Mouse (Mus musculus) forebrain, embryonic 12.5 days (tissue): ENCODE data around the gene Lcn5. TPM values are rescaled to one million over a fixed set of nuclear protein-coding genes. Genes with fewer than 3 reads are reported as not detected.

ENCODE experiments used
- ATAC-seq: fragments of 200-750 bp; cut with Nextera tagmentation; 2 replicates; pipeline ENCODE4 v1.8.0; 2017; ENCODE audit warnings: moderate TSS enrichment; ENCODE audit not compliant: low FRiP score
- H3K27ac ChIP-seq: fragments of 300-500 bp; sonication (generic); 2 replicates; pipeline ENCODE4 v1.5.1; 2016; ENCODE audit warnings: mild to moderate bottlenecking
- H3K27me3 ChIP-seq: fragments of 300-500 bp; sonication (generic); 2 replicates; pipeline ENCODE4 v1.6.1; 2016; ENCODE audit warnings: mild to moderate bottlenecking
- H3K36me3 ChIP-seq: fragments of 300-500 bp; sonication (generic); replicated peaks from 2 replicates; pipeline ENCODE4 v1.6.1; 2016; ENCODE audit warnings: mild to moderate bottlenecking
- H3K4me1 ChIP-seq: fragments of 300-500 bp; sonication (generic); 2 replicates; pipeline ENCODE4 v1.6.1; 2016
- H3K4me2 ChIP-seq: fragments of 300-500 bp; sonication (generic); 2 replicates; pipeline ENCODE4 v1.6.1; 2016; ENCODE audit warnings: mild to moderate bottlenecking, moderate library complexity
- H3K4me3 ChIP-seq: fragments of 300-500 bp; sonication (generic); replicated peaks from 2 replicates; pipeline ENCODE4 v1.5.1; 2016; ENCODE audit warnings: mild to moderate bottlenecking
- H3K9ac ChIP-seq: fragments of 300-500 bp; sonication (generic); 2 replicates; pipeline ENCODE4 v1.6.1; 2016; ENCODE audit warnings: mild to moderate bottlenecking
- H3K9me3 ChIP-seq: fragments of 300-500 bp; sonication (generic); 2 replicates; pipeline ENCODE4 v1.6.1; 2016
- WGBS: fragments of 180-500 bp; shearing (Covaris S2); methylation state at CpG from one replicate; pipeline ENCODE4 v1.1.7; 2016; 5-methylcytosine and 5-hydroxymethylcytosine counted together
- polyA plus RNA-seq: library from polyadenylated mRNA; unstranded; fragments of >200 nt; fragmentation: Nextera tagmentation; extraction: Ambion mirVana; gene quantifications from 2 replicates; pipeline ENCODE4 v1.2.1, GENCODE M21; 2016

The Lcn5 gene
- polyA plus RNA-seq: not detected in 2 replicates

DNA sequence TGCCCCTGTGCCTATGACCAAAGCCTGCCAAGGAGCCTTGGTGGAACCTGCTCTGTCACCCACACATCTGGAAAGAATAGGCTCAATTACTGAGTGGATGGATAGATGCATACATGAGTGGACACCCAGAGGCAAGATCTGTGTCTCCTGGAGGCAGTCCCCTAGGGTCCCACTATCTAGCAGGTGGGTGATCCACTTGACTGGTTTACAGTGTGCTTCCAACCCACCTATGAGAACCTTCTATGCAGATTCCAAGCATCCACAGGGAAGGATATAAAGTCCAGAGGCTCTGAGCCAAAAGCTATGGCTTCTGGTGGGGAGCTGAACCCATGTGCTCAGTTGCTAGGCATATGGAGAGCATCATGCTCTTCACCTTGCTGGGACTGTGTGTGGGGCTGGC lies at the start of gene Lcn5:
Lcn5 (plus strand) TSS at position 301 of the 400 bp plus-strand sequence.
- no peak within 1 kb of the TSS for H3K9ac ChIP-seq
- H3K27ac ChIP-seq: no peak within 1 kb of the TSS
- no peaks in the 10 kb centered on the region for H3K36me3 ChIP-seq
- no peak within 1 kb of the TSS for H3K4me2 ChIP-seq
- H3K27me3 ChIP-seq: no peaks in the 10 kb centered on the region; the same call in 1 of the 2 replicates
- no peaks in the 10 kb centered on the region for H3K4me1 ChIP-seq
- H3K9me3 ChIP-seq: no peaks in the 10 kb centered on the region
- no peak within 1 kb of the TSS for H3K4me3 ChIP-seq
- no peak for ATAC-seq

DNA sequence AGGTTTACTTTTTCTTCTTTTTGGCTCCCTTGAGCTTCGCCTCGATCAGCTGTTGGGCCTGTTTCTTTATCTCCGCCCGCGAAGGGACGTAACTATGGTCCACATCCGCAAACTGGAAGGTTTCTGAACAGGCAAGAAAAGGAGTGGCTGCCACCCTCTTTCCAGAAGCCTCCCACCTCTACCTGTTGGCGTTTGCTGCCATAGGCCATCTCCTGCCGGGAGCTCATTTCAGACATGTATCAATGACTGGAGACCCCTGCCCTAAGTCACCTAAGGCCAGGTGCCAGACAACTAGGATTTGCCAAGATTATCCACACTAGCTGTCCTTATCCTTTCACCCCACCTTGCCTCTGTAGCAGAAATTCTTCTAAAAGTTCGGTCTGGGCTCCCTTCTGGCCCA lies 49.1 kb upstream of the Lcn5 start:
- H3K9ac ChIP-seq: no peak overlapping the region; the same call in 1 of the 2 replicates
- no peaks in the 10 kb centered on the region for H3K9me3 ChIP-seq
- WGBS: 76% methylated on average over 10 of the region's 10 CpGs
- H3K4me2 ChIP-seq: peak overlapping the region; percentile 73
- no peaks in the 10 kb centered on the region for H3K36me3 ChIP-seq
- peak; percentile 9; the same call in 1 of the 2 replicates for ATAC-seq
- peaks cover 21% of the 10 kb centered on the region; the same call in 1 of the 2 replicates for H3K27me3 ChIP-seq
- H3K4me3 ChIP-seq: peak overlapping the region; percentile 98
- H3K27ac ChIP-seq: peak overlapping the region; percentile 91; the same call in 1 of the 2 replicates
- H3K4me1 ChIP-seq: peaks cover 20% of the 10 kb centered on the region

DNA sequence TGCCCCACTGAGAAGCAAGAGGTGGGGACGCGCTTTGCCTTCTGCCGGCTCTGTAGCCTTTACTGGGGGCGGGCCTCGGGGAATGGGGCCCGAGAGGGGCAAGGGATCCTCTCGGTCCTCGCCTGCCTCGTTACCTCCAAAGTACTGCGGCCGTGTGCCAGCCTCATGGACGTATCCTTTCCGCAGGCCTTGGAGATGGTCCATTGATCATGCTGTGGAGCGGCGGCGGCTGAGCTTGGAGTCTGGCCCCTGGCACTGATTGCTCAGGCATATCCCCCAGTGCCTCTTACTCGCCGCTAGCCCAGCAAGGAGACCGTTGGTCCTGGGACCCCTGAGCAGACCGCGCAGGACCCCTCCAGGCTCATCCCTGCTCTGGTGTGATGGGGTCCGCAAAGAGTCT lies 41.4 kb upstream of the Lcn5 start:
- ATAC-seq: no peak
- 0 out of 2 replicates have a peak overlapping the region, but pooled peaks have one; percentile 13 for H3K4me2 ChIP-seq

DNA sequence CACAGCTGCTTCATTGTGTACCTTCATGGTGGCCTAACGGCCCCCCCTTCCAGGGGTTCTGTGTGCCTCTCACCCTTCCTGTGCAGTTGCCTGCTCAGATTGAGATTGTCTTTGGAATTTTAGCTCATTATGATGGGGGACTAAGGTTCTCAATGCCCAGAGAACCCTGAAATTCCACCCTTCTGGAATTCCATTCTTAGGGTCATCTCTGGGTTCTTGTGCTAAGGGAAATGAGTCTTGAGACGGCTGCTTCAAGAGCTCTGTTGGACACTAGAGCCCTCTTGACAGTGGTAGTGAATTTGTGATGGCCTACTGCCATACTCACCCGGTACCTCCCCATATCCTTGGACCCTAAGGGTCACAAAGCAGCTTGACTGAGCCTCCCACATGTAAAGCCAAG lies 40.2 kb upstream of the Lcn5 start, which contains the start of gene Ccdc183:
Ccdc183 (minus strand) TSS at position 101 of the 400 bp plus-strand sequence.
- WGBS: 90% methylated on average over 3 of the region's 3 CpGs
- Histone ChIP-seq H3K27me3 (peaks cover 54% of the 10 kb centered on the region), H3K9me3 (no peaks in the 10 kb centered on the region), H3K27ac (no peak within 1 kb of the TSS), H3K9ac (no peak within 1 kb of the TSS), H3K4me3 (no peak within 1 kb of the TSS), H3K4me1 (peaks cover 14% of the 10 kb centered on the region; the same call in 1 of the 2 replicates), H3K4me2 (no peak within 1 kb of the TSS), H3K36me3 (no peaks in the 10 kb centered on the region)
- no peak for ATAC-seq

More for the DNA sequence above, 41.4 kb upstream of the Lcn5 start:
- Histone ChIP-seq H3K4me3 (no peak overlapping the region), H3K4me1 (peaks cover 8% of the 10 kb centered on the region; the same call in 1 of the 2 replicates), H3K27me3 (peaks cover 54% of the 10 kb centered on the region), H3K9me3 (no peaks in the 10 kb centered on the region), H3K27ac (no peak overlapping the region), H3K36me3 (no peaks in the 10 kb centered on the region), H3K9ac (no peak overlapping the region)
- 28% methylated on average over 22 of the region's 22 CpGs for WGBS

DNA sequence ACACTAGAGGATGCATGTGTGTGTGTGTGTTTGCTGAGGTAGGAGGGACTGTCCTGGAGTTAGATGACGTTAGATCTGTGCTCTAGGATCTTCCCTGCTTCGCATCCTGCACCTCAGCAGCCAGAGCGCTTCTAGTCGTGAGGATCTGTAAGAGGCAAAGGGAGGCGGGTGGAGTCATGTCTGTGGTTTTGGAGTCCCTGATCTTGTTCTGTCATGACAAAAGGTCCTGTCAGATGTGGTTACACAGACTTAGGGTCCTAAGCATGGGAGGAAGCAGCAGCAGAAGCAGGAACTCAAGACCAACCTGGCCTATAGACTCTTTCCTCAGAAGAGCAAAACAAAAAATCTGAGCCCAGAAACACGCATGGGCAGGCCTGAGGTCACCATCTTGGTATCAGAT lies 37.4 kb upstream of the Lcn5 start:
- Histone ChIP-seq H3K27ac (no peak overlapping the region), H3K4me3 (no peak overlapping the region), H3K4me1 (peaks cover 14% of the 10 kb centered on the region; the same call in 1 of the 2 replicates), H3K36me3 (no peaks in the 10 kb centered on the region), H3K9me3 (no peaks in the 10 kb centered on the region), H3K27me3 (peaks cover 45% of the 10 kb centered on the region), H3K9ac (no peak overlapping the region), H3K4me2 (no peak overlapping the region)
- ATAC-seq: no peak
- 80% methylated on average over 6 of the region's 6 CpGs for WGBS

DNA sequence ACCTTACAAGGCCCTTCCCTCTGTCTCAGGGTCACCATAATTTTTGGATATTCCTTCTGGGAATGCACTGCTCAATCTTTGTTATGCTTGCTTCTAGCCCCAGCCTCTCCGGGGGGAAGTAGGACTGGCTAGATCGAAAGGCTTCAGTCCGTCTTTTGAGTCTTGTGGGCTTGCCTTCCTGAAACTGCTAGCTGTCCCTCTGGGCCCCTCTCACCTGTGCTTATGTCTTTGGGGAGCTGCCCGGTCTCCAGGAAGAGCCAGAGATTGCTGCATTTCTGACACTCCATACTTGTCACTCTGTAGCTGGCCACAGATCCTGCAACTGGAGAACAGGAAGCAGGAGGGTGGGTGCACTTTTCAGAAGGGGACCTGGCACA lies 36.9 kb upstream of the Lcn5 start:
- no peak overlapping the region for H3K4me3 ChIP-seq
- WGBS: 93% methylated on average over 4 of the region's 4 CpGs
- H3K27ac ChIP-seq: no peak overlapping the region
- ATAC-seq: no peak
- H3K9me3 ChIP-seq: no peaks in the 10 kb centered on the region
- H3K4me2 ChIP-seq: peak overlapping the region; percentile 69
- peaks cover 41% of the 10 kb centered on the region for H3K27me3 ChIP-seq
- peaks cover 14% of the 10 kb centered on the region; the same call in 1 of the 2 replicates for H3K4me1 ChIP-seq
- no peak overlapping the region for H3K9ac ChIP-seq
- no peaks in the 10 kb centered on the region for H3K36me3 ChIP-seq

DNA sequence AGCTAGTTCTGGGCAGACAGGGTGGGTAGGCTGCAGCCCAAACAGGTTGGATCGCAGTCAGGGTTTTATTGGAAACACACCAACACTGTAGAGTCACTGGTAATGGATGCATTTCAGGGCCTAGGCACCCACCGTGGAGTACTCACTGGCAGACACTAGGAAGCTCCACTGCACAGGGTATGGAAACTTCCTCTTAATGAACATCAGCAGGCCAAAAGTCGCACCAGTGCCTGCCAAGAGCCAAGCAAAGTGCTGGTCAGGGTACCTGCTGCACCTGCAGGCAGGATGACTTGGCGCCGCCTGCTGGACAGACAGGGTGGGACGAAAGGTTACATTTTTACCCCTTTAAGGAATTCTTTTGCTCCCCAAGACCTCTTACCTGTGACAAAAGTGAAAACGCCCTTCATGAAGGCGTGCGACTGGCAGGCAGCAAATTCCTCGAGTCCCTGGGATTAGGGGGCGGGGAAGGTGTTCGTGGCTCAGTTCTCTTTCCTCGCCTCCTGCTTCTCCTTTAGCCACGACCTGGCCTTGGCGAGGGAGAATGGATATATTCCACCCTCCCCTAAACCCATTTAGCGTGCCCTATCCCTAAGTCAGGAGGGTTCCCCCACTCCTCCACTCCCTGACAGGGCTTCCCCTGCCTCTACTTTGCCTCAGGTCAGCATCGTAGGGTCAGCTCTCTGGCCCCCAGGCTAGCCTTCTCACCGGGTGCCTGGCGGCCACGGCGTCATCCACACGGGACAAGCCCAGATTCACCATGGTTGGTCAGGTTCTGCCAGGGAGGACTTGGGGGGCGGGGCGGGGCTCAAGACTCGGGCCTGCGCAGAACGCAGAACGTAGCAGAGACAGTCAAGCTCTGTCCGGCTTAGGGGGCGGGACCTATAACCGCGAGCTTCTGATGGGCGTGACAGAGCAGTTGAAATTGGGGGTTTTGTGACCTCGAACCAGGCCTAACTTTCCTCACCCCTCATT lies 36.2 kb upstream of the Lcn5 start, which contains the start of gene Tmem141:
Tmem141 (minus strand) TSS at position 777 of the 972 bp plus-strand sequence.
- ATAC-seq: peak; percentile 89
- H3K9me3 ChIP-seq: no peaks in the 10 kb centered on the region
- H3K27me3 ChIP-seq: peaks cover 34% of the 10 kb centered on the region
- H3K4me2 ChIP-seq: peak within 1 kb of the TSS; percentile 69
- H3K36me3 ChIP-seq: no peaks in the 10 kb centered on the region
- H3K4me1 ChIP-seq: peaks cover 10% of the 10 kb centered on the region; the same call in 1 of the 2 replicates
- H3K27ac ChIP-seq: no peak within 1 kb of the TSS
- WGBS: 8% methylated on average over 34 of the region's 34 CpGs
- peak within 1 kb of the TSS; percentile 48; the same call in 1 of the 2 replicates for H3K9ac ChIP-seq
- H3K4me3 ChIP-seq: peak within 1 kb of the TSS; percentile 41

DNA sequence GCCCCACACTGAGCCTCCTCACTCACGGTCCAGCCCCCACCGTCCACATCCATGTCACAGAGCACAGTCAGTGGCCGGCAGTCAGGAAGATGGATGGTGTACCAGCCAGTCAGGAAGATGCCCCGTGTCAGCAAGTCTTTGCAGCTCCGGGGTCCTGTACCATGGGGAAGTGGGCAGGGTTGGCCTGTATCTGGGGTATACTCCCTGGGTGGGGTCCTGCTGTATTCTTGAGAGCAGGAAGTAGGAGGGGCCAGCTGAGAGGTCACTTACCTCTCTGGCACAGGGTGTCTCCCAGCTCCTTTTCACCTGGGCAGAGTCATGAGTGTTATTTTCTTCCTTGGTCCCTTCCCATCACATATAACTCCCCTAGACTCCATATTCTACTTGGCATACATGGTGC lies 31.8 kb upstream of the Lcn5 start:
- no peaks in the 10 kb centered on the region for H3K36me3 ChIP-seq
- no peak for ATAC-seq
- peaks cover 7% of the 10 kb centered on the region; the same call in 1 of the 2 replicates for H3K4me1 ChIP-seq
- no peak overlapping the region for H3K4me2 ChIP-seq
- H3K4me3 ChIP-seq: no peak overlapping the region
- H3K27me3 ChIP-seq: peaks cover 9% of the 10 kb centered on the region; the same call in 1 of the 2 replicates
- no peak overlapping the region for H3K27ac ChIP-seq
- 86% methylated on average over 5 of the region's 5 CpGs for WGBS
- no peaks in the 10 kb centered on the region for H3K9me3 ChIP-seq
- no peak overlapping the region for H3K9ac ChIP-seq

DNA sequence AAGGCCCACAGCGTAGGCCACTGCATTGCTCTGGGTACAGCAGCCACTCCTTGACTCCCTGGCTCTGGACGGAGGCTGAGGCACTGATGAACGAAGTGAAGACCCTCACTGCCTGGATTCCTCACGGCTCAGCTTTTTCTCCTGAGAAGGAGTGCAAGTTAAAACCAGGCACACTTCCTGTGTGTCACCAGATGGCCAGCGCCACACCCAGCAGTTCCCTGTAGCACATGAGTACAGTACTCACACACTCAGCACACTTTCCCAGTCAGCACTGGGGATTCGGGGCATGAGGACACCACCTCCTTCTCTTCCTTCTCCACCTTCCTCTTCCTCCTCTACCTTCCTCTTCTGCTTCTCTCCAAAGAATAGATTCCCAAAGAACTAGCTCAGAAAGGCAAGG lies 29.9 kb upstream of the Lcn5 start, which contains the start of gene Fcna:
Fcna (minus strand) TSS at position 220 of the 400 bp plus-strand sequence.
- Histone ChIP-seq H3K4me2 (no peak within 1 kb of the TSS), H3K4me3 (no peak within 1 kb of the TSS), H3K27ac (no peak within 1 kb of the TSS), H3K27me3 (peaks cover 9% of the 10 kb centered on the region; the same call in 1 of the 2 replicates), H3K9ac (no peak within 1 kb of the TSS), H3K36me3 (no peaks in the 10 kb centered on the region), H3K4me1 (no peaks in the 10 kb centered on the region), H3K9me3 (no peaks in the 10 kb centered on the region)
- no peak for ATAC-seq
- 86% methylated on average over 6 of the region's 6 CpGs for WGBS

DNA sequence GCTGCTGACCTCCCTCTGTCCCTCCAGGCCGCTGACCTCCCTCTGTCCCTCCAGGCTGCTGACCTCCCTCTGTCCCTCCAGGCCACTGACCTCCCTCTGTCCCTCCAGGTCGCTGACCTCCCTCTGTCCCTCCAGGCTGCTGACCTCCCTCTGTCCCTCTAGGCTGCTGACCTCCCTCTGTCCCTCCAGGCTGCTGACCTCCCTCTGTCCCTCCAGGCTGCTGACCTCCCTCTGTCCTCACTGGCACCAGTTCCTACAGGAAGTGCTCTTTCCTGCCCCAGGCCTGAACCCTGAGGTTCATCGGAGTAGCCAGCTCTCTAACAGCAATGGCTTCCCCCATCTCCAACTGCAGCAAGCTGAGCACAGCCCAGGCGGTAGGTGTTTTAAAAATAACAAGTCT lies 29.0 kb upstream of the Lcn5 start:
- H3K4me3 ChIP-seq: no peak overlapping the region
- no peak overlapping the region for H3K4me2 ChIP-seq
- ATAC-seq: no peak
- no peaks in the 10 kb centered on the region for H3K4me1 ChIP-seq
- WGBS: 54% methylated on average over 4 of the region's 4 CpGs
- H3K36me3 ChIP-seq: no peaks in the 10 kb centered on the region
- no peaks in the 10 kb centered on the region for H3K9me3 ChIP-seq
- peaks cover 6% of the 10 kb centered on the region; the same call in 1 of the 2 replicates for H3K27me3 ChIP-seq
- H3K9ac ChIP-seq: no peak overlapping the region
- H3K27ac ChIP-seq: no peak overlapping the region

DNA sequence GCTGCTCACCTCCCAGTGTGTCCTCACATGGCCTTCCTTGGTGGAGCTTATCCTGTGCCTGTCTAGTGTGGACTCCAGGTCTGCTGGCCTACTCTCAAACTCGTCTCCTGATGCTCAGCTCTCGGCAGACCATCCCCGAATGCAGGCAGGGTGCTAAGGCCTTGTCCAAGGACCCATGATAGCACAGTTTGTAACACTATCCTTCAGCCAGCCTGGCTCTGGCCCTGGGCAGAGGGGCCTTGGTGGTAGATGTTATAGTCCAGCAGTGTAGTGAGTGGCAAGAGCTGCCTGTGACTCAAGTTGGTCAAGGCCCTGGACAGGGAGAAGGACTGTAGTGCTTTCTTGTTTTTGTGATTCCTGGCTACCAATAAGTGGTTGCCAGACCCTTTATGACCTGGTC lies 24.1 kb upstream of the Lcn5 start:
- no peak for ATAC-seq
- H3K9me3 ChIP-seq: no peaks in the 10 kb centered on the region
- no peak overlapping the region for H3K9ac ChIP-seq
- H3K4me3 ChIP-seq: no peak overlapping the region
- WGBS: 93% methylated on average over 3 of the region's 3 CpGs
- no peaks in the 10 kb centered on the region for H3K36me3 ChIP-seq
- no peak overlapping the region for H3K4me2 ChIP-seq
- no peak overlapping the region for H3K27ac ChIP-seq
- no peaks in the 10 kb centered on the region for H3K27me3 ChIP-seq
- no peaks in the 10 kb centered on the region for H3K4me1 ChIP-seq

DNA sequence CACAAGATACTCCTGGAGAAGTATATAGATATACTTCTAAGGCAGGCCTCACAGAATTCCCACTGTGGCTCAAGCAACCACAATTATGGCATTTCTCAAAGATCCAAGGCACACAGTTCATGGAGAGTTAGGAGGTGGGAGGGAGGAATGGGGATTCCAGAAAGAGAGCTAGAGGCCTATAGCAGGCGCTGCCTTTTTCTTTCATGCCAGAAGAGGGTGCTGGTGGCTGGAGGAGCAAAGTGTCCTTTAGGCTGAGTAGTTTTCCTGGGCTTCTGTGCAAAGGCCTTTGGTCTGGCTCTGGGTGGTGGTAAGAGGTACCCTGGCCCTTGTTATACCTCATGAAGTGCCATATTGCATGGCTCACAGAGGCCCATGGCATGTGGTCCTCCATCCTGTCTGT lies 23.7 kb upstream of the Lcn5 start:
- Histone ChIP-seq H3K4me2 (no peak overlapping the region), H3K27ac (no peak overlapping the region), H3K9me3 (no peaks in the 10 kb centered on the region), H3K36me3 (no peaks in the 10 kb centered on the region), H3K4me3 (no peak overlapping the region), H3K9ac (no peak overlapping the region), H3K27me3 (no peaks in the 10 kb centered on the region), H3K4me1 (no peaks in the 10 kb centered on the region)
- 23% methylated on average over 1 of the region's 1 CpGs for WGBS
- ATAC-seq: no peak
